Mouse (Mus musculus) left cerebral cortex, postnatal 36 days (tissue): Measurements from ENCODE around the gene Olfr705. TPM values are rescaled to one million over a fixed set of nuclear protein-coding genes. Genes with fewer than 3 reads are reported as not detected.
"Not testable (repeated sequence)": the region's sequence is repeated elsewhere in the genome, so short reads cannot be mapped to it uniquely, and the experiment has no call there.

Experiments used
- DNase-seq, 2 experiments: peaks; one replicate each; pipeline ENCODE4 v3.0.0; 2021 to 2022; ENCODE audit warnings: low spot score in 2 of 2, mixed read lengths in 1 of 2
- intact Hi-C: fragments of 180-260 bp; cut with DNase I; formaldehyde crosslinking; loops from one replicate; pipeline ENCODE4 v1.15.1; 2025
- total RNA-seq, 2 experiments: library from RNA; stranded (reverse); gene quantifications; 2 replicates each; pipeline ENCODE4 v1.2.3; 2021

Gene Olfr705
- not detected for total RNA-seq

- no peak for DNase-seq
- intact Hi-C loops: no loop called here
Observed at GRCm38 (mm10) chr7:106876791-106877190, at the start of gene Olfr705. TSS of gene Olfr705 (minus strand) at chr7:106876891.

GRCm38 (mm10) chr7:106920961-106921360, 44.3 kb upstream of the Olfr705 start:
- intact Hi-C loops, DNase-seq: not testable (repeated sequence)

GRCm38 (mm10) chr7:106907676-106908075, 31.0 kb upstream of the Olfr705 start, which contains the start of gene Olfr1532-ps1:
TSS of gene Olfr1532-ps1 (plus strand) at chr7:106908001.
- DNase-seq: no peak
- intact Hi-C loops: no loop called here

GRCm38 (mm10) chr7:106901141-106901540, 24.4 kb upstream of the Olfr705 start, which contains the start of gene Olfr707:
TSS of gene Olfr707 (minus strand) at chr7:106901241.
- intact Hi-C loops, DNase-seq: not testable (repeated sequence)

- no peak for DNase-seq
- intact Hi-C loops: no loop called here
Observed at GRCm38 (mm10) chr7:106888062-106888461, 11.4 kb upstream of the Olfr705 start, which contains the start of gene Olfr706. TSS of gene Olfr706 (minus strand) at chr7:106888162.

GRCm38 (mm10) chr7:106862885-106863284, 13.8 kb downstream of the Olfr705 start, which contains the start of gene Olfr704:
TSS of gene Olfr704 (plus strand) at chr7:106863185.
- no peak for DNase-seq
- intact Hi-C loops: no loop called here

- intact Hi-C loops: no loop called here
- DNase-seq: no peak
Observed at GRCm38 (mm10) chr7:106843060-106843459, 33.6 kb downstream of the Olfr705 start, which contains the start of gene Olfr703. TSS of gene Olfr703 (plus strand) at chr7:106843360.

- intact Hi-C loops: no loop called here
- DNase-seq: no peak
Observed at GRCm38 (mm10) chr7:106833793-106834192, 42.9 kb downstream of the Olfr705 start, which contains the start of gene Olfr702. TSS of gene Olfr702 (minus strand) at chr7:106833893.

Other genes starting within 250 kb of the Olfr705 start
- gene Olfr693, start 196.3 kb downstream of the Olfr705 start, total RNA-seq: not detected
- gene Olfr694, start 185.1 kb downstream of the Olfr705 start, total RNA-seq: not detected
- gene Olfr695, start 160.5 kb downstream of the Olfr705 start, total RNA-seq: not detected
- gene Olfr697, start 134.4 kb downstream of the Olfr705 start, total RNA-seq: not detected
- not detected for gene Olfr698, start 121.5 kb downstream of the Olfr705 start, total RNA-seq
- not detected for gene Olfr699, start 83.7 kb downstream of the Olfr705 start, total RNA-seq
- not detected for gene Olfr700, start 68.1 kb downstream of the Olfr705 start, total RNA-seq
- gene Olfr701, start 62.8 kb downstream of the Olfr705 start, total RNA-seq: not detected
- gene Olfr702, start 43.0 kb downstream of the Olfr705 start, total RNA-seq: not detected
- not detected for gene Olfr703, start 33.5 kb downstream of the Olfr705 start, total RNA-seq
- gene Olfr704, start 13.7 kb downstream of the Olfr705 start, total RNA-seq: not detected
- not detected for gene Olfr706, start 11.3 kb upstream of the Olfr705 start, total RNA-seq
- gene Olfr707, start 24.4 kb upstream of the Olfr705 start, total RNA-seq: not detected
- gene Olfr1532-ps1, start 31.1 kb upstream of the Olfr705 start, total RNA-seq: not detected
- under 1 TPM in 1 of 2 experiments, not detected in 1; 0.09 TPM for gene Olfr709-ps1, start 55.3 kb upstream of the Olfr705 start, total RNA-seq
- not detected for gene Olfr710, start 71.4 kb upstream of the Olfr705 start, total RNA-seq
- not detected for gene Olfr6, start 87.0 kb upstream of the Olfr705 start, total RNA-seq
- not detected for gene Olfr711, start 98.6 kb upstream of the Olfr705 start, total RNA-seq
- not detected for gene Olfr2, start 129.2 kb upstream of the Olfr705 start, total RNA-seq
- not detected for gene Olfr713, start 154.3 kb upstream of the Olfr705 start, total RNA-seq
- not detected for gene Olfr714, start 194.1 kb upstream of the Olfr705 start, total RNA-seq
- not detected for gene Olfr17, start 216.3 kb upstream of the Olfr705 start, total RNA-seq
- not detected for gene Olfr715b, start 233.5 kb upstream of the Olfr705 start, total RNA-seq